Mouse (Mus musculus) liver, embryonic 14.5 days (tissue): ENCODE measurements around the gene Rnf208.

Experiments
- CTCF ChIP-seq: IDR thresholded peaks from 2 replicates; pipeline ENCODE4 v1.5.1; 2016; ENCODE audit warnings: antibody characterized with exemption, low read depth, control low read depth
- EP300 ChIP-seq: IDR thresholded peaks from 2 replicates; pipeline ENCODE4 v1.6.1; 2016; ENCODE audit warnings: antibody characterized with exemption, low read depth

DNA sequence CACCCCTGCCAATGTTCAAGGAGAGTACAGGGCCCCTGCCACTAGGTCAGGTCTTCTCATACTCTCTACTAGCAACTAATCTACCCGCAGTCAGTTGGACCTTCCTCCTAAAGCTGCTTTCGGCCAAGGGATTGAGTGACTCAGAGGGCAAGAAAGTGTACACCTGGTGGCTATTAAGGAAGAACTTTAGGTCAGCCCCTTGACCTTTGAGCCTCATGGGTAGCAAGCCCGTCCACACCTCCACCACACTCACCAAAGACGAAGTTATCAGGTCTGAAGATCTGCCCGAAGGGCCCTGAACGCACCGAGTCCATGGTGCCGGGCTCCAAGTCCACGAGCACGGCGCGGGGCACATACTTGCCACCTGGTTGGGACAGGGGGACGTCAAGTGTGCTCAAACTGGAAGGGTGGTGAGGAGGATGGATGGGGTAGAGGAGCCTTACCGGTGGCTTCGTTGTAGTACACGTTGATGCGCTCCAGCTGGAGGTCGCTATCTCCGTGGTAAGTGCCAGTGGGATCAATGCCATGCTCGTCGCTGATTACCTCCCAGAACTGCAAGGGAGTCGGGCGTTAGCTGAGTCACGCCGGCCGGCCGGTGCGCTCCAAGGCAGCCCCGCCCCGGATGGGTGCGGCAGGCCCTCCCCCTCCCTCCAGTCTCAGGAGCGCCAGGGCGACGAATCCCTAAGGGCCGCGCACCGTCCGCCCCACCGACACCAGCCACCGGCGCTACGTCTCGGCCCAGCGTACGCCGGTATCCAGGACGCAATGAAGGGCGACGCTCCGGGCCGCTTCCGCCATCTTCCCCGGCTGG lies 18.2 kb upstream of the Rnf208 start:
- TF ChIP-seq EP300 (peak; percentile 39; the same call in 1 of the 2 replicates), CTCF (no peak)
